Mouse (Mus musculus) CH12.LX (cell line): ENCODE measurements around the gene 3830406C13Rik. TPM values are rescaled to one million over a fixed set of nuclear protein-coding genes. Genes with fewer than 3 reads are reported as not detected.

ENCODE experiments used
- DNase-seq: peaks from one replicate; pipeline ENCODE4 v3.0.0-alpha.2; 2013; ENCODE audit errors: extremely low read depth
- H3K27ac ChIP-seq: 2 replicates; pipeline ENCODE4 v1.5.1; 2012; ENCODE audit warnings: low read depth, mild to moderate bottlenecking, control low read depth, moderate library complexity; ENCODE audit not compliant: insufficient read depth
- H3K27me3 ChIP-seq: replicated peaks from 2 replicates; pipeline ENCODE3; 2012; ENCODE audit warnings: inconsistent platforms
- H3K36me3 ChIP-seq, 2 experiments: replicated peaks in 1 of 2; 2 replicates each; pipeline versions ENCODE3 to v1.6.1; 2012; ENCODE audit warnings: inconsistent platforms in 1 of 2, low read length in 1 of 2, mild to moderate bottlenecking in 1 of 2, mixed read lengths in 1 of 2, moderate library complexity in 1 of 2; ENCODE audit not compliant: control insufficient read depth in 1 of 2, insufficient read depth in 1 of 2
- H3K4me1 ChIP-seq, 2 experiments: 2 replicates each; pipeline ENCODE4 v1.6.1; 2012; ENCODE audit warnings: inconsistent platforms in 1 of 2, moderate library complexity in 1 of 2; ENCODE audit not compliant: insufficient read depth in 2 of 2, control insufficient read depth in 1 of 2
- H3K4me2 ChIP-seq: 2 replicates; pipeline ENCODE4 v1.6.1; 2012; ENCODE audit warnings: low read depth, mild to moderate bottlenecking, control low read depth; ENCODE audit not compliant: poor library complexity, insufficient read depth, severe bottlenecking
- H3K4me3 ChIP-seq, 3 experiments: fragments of 150-350 bp in 1 of 3; sonication (generic) in 1 of 3; replicated peaks in 1 of 3; 2 replicates each; pipeline versions ENCODE3 to v1.5.1; 2011 to 2012; ENCODE audit warnings: low read depth in 2 of 3, low read length in 2 of 3, mild to moderate bottlenecking in 2 of 3, moderate library complexity in 2 of 3, control low read depth in 1 of 3, improper control_type of control experiment in 1 of 3, inconsistent platforms in 1 of 3, mixed read lengths in 1 of 3; ENCODE audit not compliant: poor library complexity in 1 of 3
- H3K79me2 ChIP-seq: replicated peaks from 2 replicates; pipeline ENCODE4 v1.6.1; 2012; ENCODE audit warnings: mild to moderate bottlenecking, moderate library complexity; ENCODE audit not compliant: control insufficient read depth, poor library complexity, insufficient read depth, severe bottlenecking; ENCODE audit errors: extremely low read depth
- H3K9ac ChIP-seq: 2 replicates; pipeline ENCODE4 v1.6.1; 2012; ENCODE audit warnings: low read depth, mild to moderate bottlenecking, control low read depth, moderate library complexity; ENCODE audit not compliant: insufficient read depth
- H3K9me3 ChIP-seq: replicated peaks from 2 replicates; pipeline ENCODE3; 2012; ENCODE audit warnings: low read length, inconsistent platforms, mixed read lengths
- ELF1 ChIP-seq: IDR thresholded peaks from 2 replicates; pipeline ENCODE4 v1.6.1; 2014; ENCODE audit warnings: low read depth, mild to moderate bottlenecking, inconsistent platforms, low read length, improper control_type of control experiment
- JUND ChIP-seq: conservative IDR thresholded peaks from 2 replicates; pipeline ENCODE4 v1.6.1; 2011; ENCODE audit warnings: low read depth, low read length, improper control_type of control experiment
- RAD21 ChIP-seq: IDR thresholded peaks from 2 replicates; pipeline ENCODE4 v1.6.1; 2011; ENCODE audit warnings: low read depth, mild to moderate bottlenecking, low read length, improper control_type of control experiment, moderate library complexity
- RCOR1 ChIP-seq: conservative IDR thresholded peaks from 2 replicates; pipeline ENCODE4 v1.6.1; 2012; ENCODE audit warnings: low read depth, mild to moderate bottlenecking, inconsistent platforms, low read length, improper control_type of control experiment
- ZKSCAN1 ChIP-seq: IDR thresholded peaks from 2 replicates; pipeline ENCODE4 v1.6.1; 2012; ENCODE audit warnings: low read depth, inconsistent platforms, low read length, improper control_type of control experiment, borderline replicate concordance
- dilution Hi-C: fragments of 300-500 bp; cut with MboI; formaldehyde crosslinking; loops from 2 replicates; pipeline ENCODE4 v1.14.3; 2020; ENCODE audit warnings: low sequenced_read_pairs; ENCODE audit not compliant: extremely low pct_unique_long_range_greater_than_20kb, extremely low pct_ligation_motif_present
- in situ Hi-C: fragments of 300-500 bp; cut with MboI; formaldehyde crosslinking; loops from 3 replicates; pipeline ENCODE4 v1.14.3; 2019; ENCODE audit warnings: low sequenced_read_pairs, low pct_ligation_motif_present, low pct_unique_long_range_greater_than_20kb, mixed read lengths
- polyA plus RNA-seq: library from polyadenylated mRNA; unstranded; fragments of >175 nt; gene quantifications from 2 replicates; pipeline ENCODE4 v1.2.1, GENCODE M21; 2012; ENCODE audit warnings: low read depth; ENCODE audit not compliant: insufficient read length
- total RNA-seq, 2 experiments: library from RNA; depleted of rRNA; stranded (reverse); fragments of 300-350 nt in 1 of 2; fragments of >200 nt in 1 of 2; gene quantifications; 2 replicates each; pipeline ENCODE4 v1.2.3; 2012 to 2014

3830406C13Rik gene
- total and polyA plus RNA-seq, 3 experiments = 14.5 to 28.7 (median 27.8) TPM

- DNase-seq = no peak
- Histone ChIP-seq H3K36me3 (no peaks in the 10 kb centered on the region), H3K79me2 (no peaks in the 10 kb centered on the region), H3K27me3 (no peaks in the 10 kb centered on the region), H3K4me3 (no peak overlapping the region), H3K9me3 (peaks cover 17% of the 10 kb centered on the region), H3K4me2 (no peak overlapping the region), H3K9ac (no peak overlapping the region), H3K27ac (no peak overlapping the region), H3K4me1 (no peaks in the 10 kb centered on the region)
- dilution Hi-C loops (no loop called here), in situ Hi-C loops (no loop called here)
- TF ChIP-seq JUND = no peak
- TF ChIP-seq RAD21 = no peak
- TF ChIP-seq ELF1 = no peak
These were observed 65.5 kb downstream of the 3830406C13Rik start for GRCm38 (mm10) chr14:12349334-12350090.

DNA sequence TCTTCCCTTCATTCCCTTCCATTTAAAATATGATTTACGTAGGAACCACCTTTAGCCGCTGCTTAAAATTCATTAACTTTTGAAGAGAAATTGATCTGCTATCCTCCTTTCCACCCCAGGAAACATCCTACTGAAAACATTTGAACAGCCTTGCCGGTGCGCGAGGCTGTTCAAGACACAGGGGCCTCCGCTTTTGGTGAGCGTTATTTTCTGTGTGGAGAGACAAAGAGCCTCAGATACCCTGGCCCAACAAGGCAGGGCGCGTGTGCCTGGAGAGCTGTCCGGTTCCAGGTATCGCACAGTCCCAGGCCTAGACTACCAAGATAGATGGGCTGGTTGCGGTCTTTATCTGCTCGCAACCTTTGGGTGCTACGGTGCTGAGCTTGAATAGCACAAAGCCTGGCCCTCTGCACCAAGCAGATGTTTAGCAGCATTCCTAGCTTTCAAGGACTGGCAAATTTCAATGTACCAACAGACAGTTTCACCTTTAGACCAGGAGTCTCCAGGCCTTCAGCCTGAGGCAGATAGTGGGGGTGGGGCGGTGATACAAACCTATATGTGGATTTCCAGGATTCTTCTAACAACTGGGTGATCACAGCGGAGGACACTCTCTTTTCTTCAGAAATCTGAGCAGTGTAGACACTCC is 66.4 kb downstream of the 3830406C13Rik start:
- Histone ChIP-seq H3K27ac (no peak overlapping the region), H3K4me2 (no peak overlapping the region), H3K9ac (no peak overlapping the region), H3K9me3 (peaks cover 10% of the 10 kb centered on the region), H3K4me3 (no peak overlapping the region), H3K79me2 (no peaks in the 10 kb centered on the region), H3K4me1 (no peaks in the 10 kb centered on the region), H3K27me3 (no peaks in the 10 kb centered on the region), H3K36me3 (no peaks in the 10 kb centered on the region)
- TF ChIP-seq ZKSCAN1 (no peak), RCOR1 (no peak)
- dilution Hi-C loops = no loop called here
- in situ Hi-C loops = no loop called here
- no peak for DNase-seq

Other genes starting within 250 kb of the 3830406C13Rik start
- gene Gm49355, start 197 bp upstream of the 3830406C13Rik start, total RNA-seq (2012; rRNA removed) = 0.08 TPM in 2 replicates
- gene Gm49355, start 197 bp upstream of the 3830406C13Rik start, total RNA-seq (2014; rRNA removed) = 0.26 and 0.39 TPM in 2 replicates
- 0.16 and 0.23 TPM in 2 replicates for gene Gm49355, start 197 bp upstream of the 3830406C13Rik start, polyA plus RNA-seq
- gene Fezf2, start 64.0 kb downstream of the 3830406C13Rik start, total RNA-seq (2012; rRNA removed) = not detected in 2 replicates
- not detected in 2 replicates for gene Fezf2, start 64.0 kb downstream of the 3830406C13Rik start, total RNA-seq (2014; rRNA removed)
- not detected in 2 replicates for gene Fezf2, start 64.0 kb downstream of the 3830406C13Rik start, polyA plus RNA-seq